Mouse (Mus musculus) brown adipose tissue, adult 24 weeks (tissue): ENCODE data around the gene Hspd1. TPM values are rescaled to one million over a fixed set of nuclear protein-coding genes. Genes with fewer than 3 reads are reported as not detected.
"Not testable (repeated sequence)": the region's sequence is repeated elsewhere in the genome, so short reads cannot be mapped to it uniquely, and the experiment has no call there.

ENCODE experiments used
- H3K27ac ChIP-seq: fragments of 200-500 bp; replicated peaks from 2 replicates; pipeline ENCODE4 v1.5.1; 2012; ENCODE audit warnings: low read depth, mild to moderate bottlenecking, low read length
- H3K4me1 ChIP-seq: fragments of 200-500 bp; 2 replicates; pipeline ENCODE4 v1.6.1; 2012; ENCODE audit warnings: low read length, mixed read lengths; ENCODE audit not compliant: control insufficient read depth, insufficient read depth, insufficient read length
- H3K4me3 ChIP-seq: fragments of 200-500 bp; 2 replicates; pipeline ENCODE4 v1.5.1; 2012; ENCODE audit warnings: low read depth, mild to moderate bottlenecking, low read length, moderate library complexity; ENCODE audit not compliant: insufficient read depth
- polyA plus RNA-seq: library from polyadenylated mRNA; stranded (reverse); fragments of >200 nt; gene quantifications from 2 replicates; pipeline ENCODE4 v1.2.4, GENCODE M21; 2012; ENCODE audit not compliant: missing spikeins, insufficient read depth, insufficient read length

The Hspd1 gene
- polyA plus RNA-seq, 1 experiment, result 567 TPM

- Histone ChIP-seq H3K4me1 (no peaks in the 10 kb centered on the region), H3K4me3 (no peak overlapping the region), H3K27ac (no peak overlapping the region)
Measured at GRCm38 (mm10) chr1:55075652-55076394, 12.2 kb downstream of the Hspd1 start.

GRCm38 (mm10) chr1:55074757-55075156 lies 13.3 kb downstream of the Hspd1 start:
- H3K4me1 ChIP-seq, result no peaks in the 10 kb centered on the region
- H3K4me3 ChIP-seq, result no peak overlapping the region
- H3K27ac ChIP-seq, result no peak overlapping the region

- not testable (repeated sequence) for H3K27ac ChIP-seq, H3K4me3 ChIP-seq, H3K4me1 ChIP-seq
Measured at GRCm38 (mm10) chr1:55072328-55072727, 15.7 kb downstream of the Hspd1 start.

GRCm38 (mm10) chr1:55061772-55062171 lies 26.3 kb downstream of the Hspd1 start:
- no peak overlapping the region for H3K4me3 ChIP-seq
- H3K4me1 ChIP-seq, result peaks cover 9% of the 10 kb centered on the region
- H3K27ac ChIP-seq, result no peak overlapping the region

- H3K27ac ChIP-seq, result no peak overlapping the region
- H3K4me3 ChIP-seq, result no peak overlapping the region
- peaks cover 12% of the 10 kb centered on the region for H3K4me1 ChIP-seq
Measured at GRCm38 (mm10) chr1:55061099-55061498, 26.9 kb downstream of the Hspd1 start.

- not testable (repeated sequence) for H3K27ac ChIP-seq, H3K4me3 ChIP-seq
Measured at GRCm38 (mm10) chr1:55058383-55058782, 29.7 kb downstream of the Hspd1 start.

GRCm38 (mm10) chr1:55055322-55056115 lies 32.5 kb downstream of the Hspd1 start:
- Histone ChIP-seq H3K4me3 (no peak overlapping the region), H3K4me1 (peaks cover 17% of the 10 kb centered on the region), H3K27ac (no peak overlapping the region)

More at GRCm38 (mm10) chr1:55058383-55058782, 29.7 kb downstream of the Hspd1 start:
- peaks cover 17% of the 10 kb centered on the region for H3K4me1 ChIP-seq

- Histone ChIP-seq H3K4me1 (peaks cover 15% of the 10 kb centered on the region), H3K4me3 (peak overlapping the region; percentile 66), H3K27ac (peak overlapping the region; percentile 79)
Measured at GRCm38 (mm10) chr1:55053596-55053995, 34.4 kb downstream of the Hspd1 start.

GRCm38 (mm10) chr1:55053005-55053404 lies 35.0 kb downstream of the Hspd1 start:
- peak overlapping the region; percentile 66 for H3K4me3 ChIP-seq
- peaks cover 13% of the 10 kb centered on the region for H3K4me1 ChIP-seq
- H3K27ac ChIP-seq, result peak overlapping the region; percentile 79

- Histone ChIP-seq H3K4me1 (peaks cover 11% of the 10 kb centered on the region), H3K4me3 (peak within 1 kb of the TSS; percentile 66), H3K27ac (peak within 1 kb of the TSS; percentile 97)
Measured at GRCm38 (mm10) chr1:55052355-55052953, 35.6 kb downstream of the Hspd1 start, which contains the start of gene Coq10b. Gene Coq10b, plus strand, starts transcription at chr1:55052770.

GRCm38 (mm10) chr1:55051671-55052070 lies 36.4 kb downstream of the Hspd1 start:
- Histone ChIP-seq H3K4me1 (peaks cover 7% of the 10 kb centered on the region), H3K4me3 (peak overlapping the region; percentile 63; the same call in 1 of the 2 replicates), H3K27ac (peak overlapping the region; percentile 97)

- Histone ChIP-seq H3K27ac (no peak overlapping the region), H3K4me3 (no peak overlapping the region), H3K4me1 (no peaks in the 10 kb centered on the region)
Measured at GRCm38 (mm10) chr1:55048841-55049587, 39.0 kb downstream of the Hspd1 start.

- H3K4me3 ChIP-seq, result no peak overlapping the region
- H3K27ac ChIP-seq, result no peak overlapping the region
- H3K4me1 ChIP-seq, result no peaks in the 10 kb centered on the region
Measured at GRCm38 (mm10) chr1:55043164-55043563, 44.9 kb downstream of the Hspd1 start.

- Histone ChIP-seq H3K27ac (no peak overlapping the region), H3K4me3 (no peak overlapping the region), H3K4me1 (no peaks in the 10 kb centered on the region)
Measured at GRCm38 (mm10) chr1:55042246-55042645, 45.8 kb downstream of the Hspd1 start.

- Histone ChIP-seq H3K27ac (no peak overlapping the region), H3K4me3 (no peak overlapping the region), H3K4me1 (no peaks in the 10 kb centered on the region)
Measured at GRCm38 (mm10) chr1:55041691-55042090, 46.4 kb downstream of the Hspd1 start.
